Mouse (Mus musculus) cerebellum, postnatal 10 days (tissue): ENCODE data around the gene Ier5.

Experiments used
- DNase-seq, 2 experiments: peaks; one replicate each; pipeline ENCODE4 v3.0.0; 2021; ENCODE audit warnings: mixed read lengths in 2 of 2

The Ier5 gene

DNA sequence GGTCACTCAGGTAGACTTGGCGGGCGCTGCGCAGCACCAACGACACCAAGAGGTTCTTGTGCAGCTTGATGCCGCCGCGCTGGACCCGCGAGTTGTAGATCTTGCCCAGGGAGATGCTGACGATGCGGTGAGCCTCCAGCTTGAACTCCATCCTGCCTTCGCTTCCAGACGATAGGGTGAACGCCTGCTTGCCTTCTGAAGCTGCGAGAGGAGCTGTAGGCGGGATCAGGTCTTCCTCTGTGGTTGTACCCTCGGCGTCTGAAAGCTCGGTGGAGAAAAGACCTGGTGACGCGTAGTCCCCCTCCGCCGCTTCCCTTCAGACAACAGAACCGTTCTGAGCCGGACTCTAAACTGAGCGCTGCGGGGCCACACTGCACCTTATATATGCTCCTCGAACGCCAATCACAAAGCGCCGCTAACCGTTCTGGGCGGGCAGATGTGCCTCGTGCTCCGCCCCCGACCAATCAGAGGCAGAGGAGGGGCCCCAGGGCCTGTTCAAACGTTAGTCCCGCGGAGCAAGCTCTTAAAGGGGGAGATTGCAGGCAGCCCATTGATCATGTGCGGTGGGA lies at the start of gene Ier5:
TSS of gene Ier5 (minus strand) at position 357 of the 569 bp plus-strand sequence.
- peak; percentile 98 for DNase-seq

- DNase-seq, result no peak
Measured at GRCm38 (mm10) chr1:155147228-155147627, 47.8 kb upstream of the Ier5 start.

DNA sequence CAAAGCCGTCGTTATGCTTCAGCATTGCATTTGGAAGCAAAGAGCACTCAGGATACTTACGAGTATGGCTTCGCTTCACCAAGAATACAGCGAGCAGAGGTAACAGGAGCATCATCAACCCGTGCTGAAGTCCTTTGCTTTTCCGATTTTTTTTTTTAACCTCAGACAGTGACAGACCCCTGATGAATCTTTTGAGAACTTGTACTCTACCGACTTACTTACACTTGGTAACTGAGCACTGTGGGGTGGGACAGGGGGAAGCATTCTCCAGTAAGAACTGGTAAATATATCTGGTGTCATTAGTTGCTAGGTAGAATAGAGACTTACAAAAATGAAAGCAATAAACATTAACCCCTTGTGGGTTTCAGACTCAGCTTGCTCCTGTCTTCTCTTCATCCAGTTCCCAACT lies 47.1 kb upstream of the Ier5 start, which contains the start of gene Mr1:
TSS of gene Mr1 (minus strand) at position 243 of the 409 bp plus-strand sequence.
- DNase-seq, result peak; percentile 33 to 72

DNA sequence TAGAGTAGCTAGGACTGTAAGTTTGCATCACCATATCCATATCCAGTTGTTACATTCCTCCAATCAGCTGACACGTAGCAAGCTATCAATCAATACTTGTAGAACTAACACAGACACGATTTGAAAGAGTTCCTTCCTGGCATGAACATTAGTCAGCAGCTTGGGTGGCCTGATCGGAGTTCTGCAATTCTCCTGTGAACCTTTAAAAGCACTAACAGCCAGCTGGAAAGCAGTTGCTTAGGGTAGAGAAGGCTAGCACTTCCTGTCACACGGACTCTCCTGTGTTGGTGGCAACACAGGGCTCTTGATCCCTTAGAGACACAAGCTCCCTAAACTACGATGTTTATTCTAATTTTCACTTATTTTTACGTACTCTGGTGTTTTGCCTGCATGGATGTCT lies 46.2 kb upstream of the Ier5 start:
- DNase-seq, result no peak

DNA sequence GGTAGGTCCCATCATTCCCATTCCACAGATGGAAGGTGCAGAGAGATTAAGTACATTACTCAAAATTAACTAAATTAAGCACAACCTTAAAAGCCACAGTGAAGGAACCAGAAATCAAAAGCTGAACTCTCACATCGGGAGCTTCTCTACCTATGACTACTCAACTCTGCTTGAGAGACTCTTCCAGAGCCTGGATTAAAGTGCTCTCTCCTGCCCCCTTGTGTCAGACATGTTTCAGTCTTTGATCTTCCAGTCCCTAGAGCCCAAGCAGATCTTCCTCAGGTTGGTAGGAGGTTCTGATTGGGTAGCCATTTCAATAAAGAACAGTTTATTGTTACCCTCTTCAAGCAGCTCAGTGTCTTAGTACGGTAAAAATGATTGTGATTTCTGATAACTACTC lies 40.6 kb upstream of the Ier5 start:
- peak; percentile 82 to 86 for DNase-seq

DNA sequence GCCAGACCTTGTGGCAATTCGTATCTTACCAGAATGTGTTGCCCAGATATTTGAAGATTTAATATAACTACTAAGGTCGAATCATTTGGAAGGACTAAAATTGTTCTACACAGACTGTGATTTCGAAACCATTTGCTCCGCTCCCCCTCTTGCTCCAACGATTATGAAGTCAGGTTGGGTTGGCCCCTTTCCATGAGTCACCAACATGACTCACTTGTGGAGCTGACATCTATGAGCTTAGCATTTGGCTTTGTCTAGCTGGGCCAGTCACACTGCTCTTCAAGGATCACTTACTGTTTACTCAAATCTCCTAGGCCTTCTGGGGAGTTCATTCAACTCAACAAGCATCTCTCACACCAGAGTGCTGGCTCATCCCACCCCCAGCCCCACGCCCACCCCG lies 39.4 kb upstream of the Ier5 start:
- DNase-seq, result peak; percentile 45 to 52

DNA sequence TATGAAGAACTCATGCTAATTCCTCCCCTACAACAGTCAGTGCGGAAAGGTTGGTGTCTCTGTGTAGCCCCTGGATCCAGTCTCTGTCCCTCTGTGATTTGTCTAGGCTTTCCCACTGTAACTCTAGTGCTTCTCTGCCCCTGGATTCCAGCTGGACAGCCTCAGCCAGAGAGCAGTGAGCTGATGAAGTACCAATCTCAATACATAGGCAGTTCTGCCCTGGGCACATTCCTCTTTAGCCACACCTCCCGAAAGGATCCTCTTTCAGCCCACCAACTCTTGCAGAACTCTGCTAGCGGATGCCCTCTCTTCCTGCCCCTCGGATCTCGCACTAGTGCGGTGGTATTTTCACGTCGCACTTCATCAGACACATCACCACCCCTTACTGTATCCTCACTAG lies 35.4 kb upstream of the Ier5 start:
- no peak for DNase-seq

- no peak for DNase-seq
Measured at GRCm38 (mm10) chr1:155127429-155127934, 28.0 kb upstream of the Ier5 start.

DNA sequence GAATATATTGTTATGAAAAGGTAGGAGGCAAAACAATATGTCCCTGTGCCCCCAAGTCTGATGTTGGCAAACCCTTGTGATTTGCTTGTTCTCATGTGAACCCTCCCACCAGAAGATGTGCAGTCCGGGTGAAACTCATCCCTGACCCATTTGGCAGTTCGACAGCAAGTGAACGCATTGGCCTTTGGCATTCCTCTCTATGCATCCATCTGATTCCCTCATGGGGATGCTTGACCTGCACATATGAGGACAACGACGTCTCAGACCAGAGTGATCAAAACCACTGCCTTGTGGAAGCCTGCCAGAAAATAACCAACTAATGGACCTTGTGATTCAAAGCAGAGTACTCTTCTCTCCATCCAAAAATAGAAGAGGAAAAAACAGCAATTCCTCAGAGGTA lies 27.3 kb upstream of the Ier5 start:
- peak; percentile 24 to 35 for DNase-seq

- DNase-seq, result no peak
Measured at GRCm38 (mm10) chr1:155124397-155124796, 25.0 kb upstream of the Ier5 start.

DNA sequence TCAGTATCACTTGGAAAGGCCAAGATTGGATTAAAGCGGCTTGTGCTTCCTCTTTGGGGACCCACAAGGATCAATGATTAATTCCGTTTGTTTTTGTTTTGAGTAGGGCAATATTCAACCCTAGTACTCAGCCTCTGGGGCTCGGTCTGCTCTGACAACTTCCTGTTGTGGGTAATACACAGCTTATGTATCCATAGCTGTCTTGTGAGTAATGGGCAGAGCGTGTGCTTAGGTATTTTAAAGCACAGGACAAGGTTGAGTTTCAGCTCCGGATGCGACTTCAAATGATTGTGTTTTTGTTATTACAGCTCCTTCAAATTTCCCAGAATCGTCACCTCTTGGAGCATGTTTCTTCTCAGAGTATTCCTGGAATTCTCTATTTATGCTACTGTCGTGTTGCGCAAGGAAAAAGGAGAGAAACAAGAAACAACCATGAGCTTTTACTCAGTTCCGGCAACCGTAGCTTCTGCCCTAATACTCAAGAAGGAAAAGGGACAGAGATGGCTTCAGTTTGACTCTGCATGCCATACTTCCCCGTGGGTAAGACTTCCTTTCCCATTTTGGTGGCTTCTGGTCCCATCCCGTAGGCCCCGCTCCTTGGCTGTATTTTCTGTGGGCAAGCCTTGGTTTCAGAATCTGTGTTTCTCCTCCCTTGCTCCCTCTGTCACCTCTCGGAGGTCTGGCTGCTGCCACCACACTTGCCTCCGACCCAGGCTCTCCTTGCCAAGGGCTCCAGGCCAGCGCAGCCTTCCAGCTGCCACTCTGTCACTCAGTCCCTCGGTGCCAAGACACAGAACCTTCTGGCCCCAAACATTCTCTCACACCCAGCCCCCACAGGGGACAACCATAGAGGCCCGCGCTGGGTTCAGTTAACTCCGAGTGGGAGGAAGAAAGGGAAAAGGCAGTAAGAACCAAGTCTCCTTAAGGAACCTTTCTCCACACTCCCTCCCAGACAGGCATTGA lies 22.8 kb upstream of the Ier5 start:
- DNase-seq, result peak; percentile 96 to 97

DNA sequence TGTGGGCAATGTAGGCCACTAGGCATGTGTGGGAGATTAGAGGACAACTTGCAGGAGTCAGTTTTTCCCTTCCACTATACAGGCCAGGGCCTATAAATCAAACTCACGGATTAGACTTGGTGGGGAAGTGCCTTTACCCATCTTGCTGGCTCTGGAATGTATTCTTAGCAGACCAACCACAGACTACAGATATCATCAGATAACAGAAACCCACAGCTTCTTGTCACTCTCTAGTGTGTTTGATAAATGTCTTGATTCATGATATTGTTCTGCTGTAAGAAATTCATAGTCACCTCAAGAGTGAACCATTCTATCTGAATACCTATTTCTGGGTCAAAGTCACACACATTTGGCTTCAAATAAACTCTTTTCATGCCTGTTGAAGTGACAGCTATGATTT lies 20.3 kb upstream of the Ier5 start:
- no peak for DNase-seq

GRCm38 (mm10) chr1:155113946-155114345 lies 14.5 kb upstream of the Ier5 start:
- DNase-seq, result peak in 1 of 2 experiments; percentile 33

GRCm38 (mm10) chr1:155112875-155113274 lies 13.4 kb upstream of the Ier5 start:
- no peak for DNase-seq

DNA sequence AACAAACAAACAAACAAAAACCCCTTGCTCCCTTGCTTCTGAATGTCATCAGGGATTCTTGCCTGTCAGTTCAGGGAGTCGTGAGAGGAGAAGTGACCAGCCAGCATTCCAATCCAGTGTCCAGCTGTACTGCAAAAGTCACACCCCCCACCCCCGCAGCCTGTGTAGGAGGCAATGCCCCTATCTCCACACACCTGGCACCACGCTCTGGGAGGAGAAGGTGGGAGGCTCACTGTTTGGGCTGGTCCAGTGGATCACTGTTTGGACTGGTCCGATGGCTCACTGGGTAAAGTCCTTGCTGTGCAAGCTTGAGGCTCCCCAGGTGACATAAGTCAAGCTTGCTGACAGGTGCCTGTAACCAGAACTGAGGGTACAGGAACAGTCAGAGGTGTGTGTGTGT lies 12.7 kb upstream of the Ier5 start:
- no peak for DNase-seq

- DNase-seq, result no peak
Measured at GRCm38 (mm10) chr1:155111491-155111890, 12.1 kb upstream of the Ier5 start.

- peak; percentile 66 to 68 for DNase-seq
Measured at GRCm38 (mm10) chr1:155109387-155110350, 10.2 kb upstream of the Ier5 start.

GRCm38 (mm10) chr1:155108412-155108811 lies 9.0 kb upstream of the Ier5 start:
- DNase-seq, result no peak

DNA sequence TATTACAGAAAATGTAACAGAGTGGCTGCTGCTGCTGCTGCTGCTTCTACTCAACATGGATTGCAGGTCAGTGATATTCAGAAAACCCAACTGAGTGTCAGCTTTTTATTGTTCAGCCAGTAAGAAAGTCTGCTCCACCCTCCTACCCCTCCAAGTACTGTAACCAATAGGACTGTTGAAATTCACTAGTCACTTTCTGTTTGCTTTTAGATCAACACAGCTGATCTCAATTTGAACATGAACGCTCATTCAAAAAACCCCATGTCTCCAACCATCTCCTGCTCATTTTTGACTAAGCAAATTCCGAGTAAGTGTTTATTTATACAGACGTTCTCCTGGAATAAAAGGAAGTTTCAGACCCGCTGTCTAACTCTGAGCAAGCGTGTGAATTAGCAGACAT lies 8.4 kb upstream of the Ier5 start:
- DNase-seq, result no peak

DNA sequence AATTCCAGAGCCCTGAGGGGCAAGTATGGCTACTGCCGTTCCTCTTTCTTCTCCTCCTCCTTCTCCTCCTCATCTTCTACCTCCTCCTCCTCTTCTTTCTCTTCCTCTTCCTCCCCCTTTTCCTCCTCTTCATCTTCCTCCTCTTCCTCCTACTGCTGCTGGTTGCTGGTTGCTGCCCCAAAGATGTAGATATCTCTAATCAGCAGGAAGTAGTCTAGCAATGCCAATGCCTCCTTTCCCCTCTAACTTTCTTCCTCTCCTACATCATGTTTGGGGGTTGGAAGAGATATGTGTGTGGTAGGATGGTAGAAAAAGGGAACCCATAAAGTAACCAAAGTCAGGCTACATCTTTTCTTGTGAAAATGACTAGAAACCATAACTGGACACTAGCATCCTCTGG lies 6.9 kb upstream of the Ier5 start:
- DNase-seq, result no peak

DNA sequence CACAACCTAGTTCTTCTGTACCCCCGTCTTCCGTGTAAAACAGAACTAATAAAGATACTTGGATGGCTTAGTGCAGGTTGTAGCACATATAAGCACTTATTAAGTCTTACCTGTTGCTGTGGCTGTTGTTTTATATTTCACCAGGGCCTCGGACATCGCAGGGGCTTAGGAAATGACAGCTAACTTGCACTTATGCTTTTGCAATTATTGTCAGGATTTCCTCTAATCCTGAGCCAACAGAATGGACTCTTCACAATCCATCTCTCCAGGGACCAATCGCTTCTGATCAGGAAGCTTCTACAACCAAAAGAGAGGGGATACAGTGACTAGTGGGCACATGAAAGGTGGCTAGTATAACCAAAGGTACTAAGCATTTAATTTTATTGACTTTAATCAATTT lies 4.6 kb upstream of the Ier5 start:
- no peak for DNase-seq

DNA sequence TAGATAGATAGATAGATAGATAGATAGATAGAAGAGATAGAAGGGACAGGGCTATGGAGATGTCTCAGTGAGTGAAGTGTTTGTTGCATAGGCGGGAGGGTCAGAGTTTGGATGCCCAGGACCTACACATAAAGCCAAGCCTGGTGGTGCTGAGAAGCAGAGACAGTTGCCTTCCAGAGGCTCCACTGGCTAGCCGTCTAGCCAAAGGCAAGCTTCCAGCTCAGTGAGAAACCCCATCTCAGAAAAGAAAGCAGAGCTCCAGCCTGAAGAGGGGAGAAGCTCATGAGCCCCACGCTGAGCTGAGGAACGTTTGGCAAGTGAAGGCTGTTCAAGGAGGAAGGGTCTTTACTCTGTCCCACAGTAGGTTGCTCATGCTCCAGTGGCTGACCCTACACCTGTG lies 3.2 kb upstream of the Ier5 start:
- DNase-seq, result peak in 1 of 2 experiments; percentile 67
